Mouse (Mus musculus) cerebellum, postnatal 4 days (tissue): ENCODE data around the gene Cnr2.

Experiments used
- DNase-seq, 2 experiments: peaks; one replicate each; pipeline ENCODE4 v3.0.0; 2022; ENCODE audit warnings: low spot score in 2 of 2, mixed read lengths in 1 of 2

Cnr2 gene

GRCm38 (mm10) chr4:135895071-135895571, at the start of gene Cnr2:
Gene Cnr2 (plus strand): TSS chr4:135895394.
- no peak for DNase-seq

- no peak for DNase-seq
Observed at GRCm38 (mm10) chr4:135847581-135847980, 47.6 kb upstream of the Cnr2 start.

GRCm38 (mm10) chr4:135850411-135851095, 44.6 kb upstream of the Cnr2 start:
- DNase-seq, result peak in 1 of 2 experiments; percentile 61

GRCm38 (mm10) chr4:135851942-135852341, 43.3 kb upstream of the Cnr2 start:
- DNase-seq, result no peak

GRCm38 (mm10) chr4:135853987-135854546, 41.1 kb upstream of the Cnr2 start:
- DNase-seq, result no peak

GRCm38 (mm10) chr4:135854630-135855029, 40.6 kb upstream of the Cnr2 start:
- no peak for DNase-seq

DNA sequence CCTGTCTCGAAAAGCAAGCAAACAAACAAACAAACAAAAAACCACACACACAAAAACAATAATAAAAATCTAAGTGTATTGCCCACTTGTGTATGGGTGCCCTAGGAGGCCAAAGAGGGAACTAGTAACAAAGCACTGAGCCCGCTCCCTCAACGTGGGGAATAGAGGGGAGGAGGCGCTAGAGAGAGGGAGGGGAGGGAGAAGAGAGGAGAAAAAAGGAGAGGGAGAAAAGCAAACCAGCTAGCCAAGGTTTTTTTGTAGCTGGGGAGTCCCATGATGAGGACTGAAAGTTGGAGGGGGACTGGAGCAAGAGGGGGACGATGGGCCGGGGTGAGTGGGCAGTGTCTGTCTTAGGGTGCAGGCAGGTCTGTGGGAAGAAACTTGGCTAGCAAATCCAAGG, 40.1 kb upstream of the Cnr2 start:
- no peak for DNase-seq

- DNase-seq, result peak; percentile 84 to 98
Observed at GRCm38 (mm10) chr4:135855536-135856222, 39.5 kb upstream of the Cnr2 start, which contains the start of gene Srsf10. Gene Srsf10 (plus strand): TSS chr4:135855747.

DNA sequence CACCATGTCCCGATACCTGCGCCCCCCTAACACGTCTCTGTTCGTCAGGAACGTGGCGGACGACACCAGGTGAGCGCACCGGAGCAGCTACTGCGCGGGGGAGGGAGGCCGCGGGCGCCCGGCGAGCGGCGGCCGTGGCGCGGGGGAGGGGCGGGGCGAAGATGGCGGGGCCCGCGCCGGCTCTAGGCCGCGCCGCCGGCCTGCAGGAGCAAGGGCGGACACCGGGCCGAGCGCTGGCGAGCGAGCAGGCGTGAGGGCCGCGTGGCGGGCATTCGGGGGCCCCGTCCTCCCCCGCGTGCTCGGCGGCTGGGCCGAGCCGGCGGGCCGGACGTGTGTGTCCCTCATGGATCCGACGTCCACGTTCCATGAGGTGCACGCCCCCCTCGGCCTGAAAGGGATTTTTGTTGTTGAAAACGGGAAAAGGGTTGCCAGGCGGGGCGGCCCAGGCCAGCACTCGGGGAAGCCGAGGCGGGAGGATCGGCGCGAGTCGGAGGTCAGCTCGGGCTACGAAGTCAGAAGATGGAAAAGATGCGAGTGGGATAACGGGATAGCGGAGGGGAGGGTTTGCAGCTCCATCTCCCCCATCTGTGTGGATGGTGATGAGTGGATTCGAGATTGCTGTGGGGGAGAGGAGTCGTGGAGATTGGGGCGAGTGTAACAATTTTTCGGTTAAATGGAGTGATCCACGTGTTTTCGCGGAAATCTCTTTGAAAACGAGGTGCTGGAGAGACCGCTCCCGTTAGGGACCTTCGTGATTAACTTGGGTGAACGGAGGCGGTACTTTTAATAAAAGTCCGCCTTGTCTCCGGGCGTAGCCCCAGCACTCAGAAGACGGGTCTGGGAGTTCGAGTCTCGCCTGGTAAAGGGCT, 38.7 kb upstream of the Cnr2 start:
- peak in 1 of 2 experiments; percentile 64 for DNase-seq

GRCm38 (mm10) chr4:135857597-135858186, 37.5 kb upstream of the Cnr2 start:
- no peak for DNase-seq

- no peak for DNase-seq
Observed at GRCm38 (mm10) chr4:135868996-135869395, 26.2 kb upstream of the Cnr2 start.

- DNase-seq, result no peak
Observed at GRCm38 (mm10) chr4:135870227-135871023, 24.8 kb upstream of the Cnr2 start.

GRCm38 (mm10) chr4:135872015-135872414, 23.2 kb upstream of the Cnr2 start:
- DNase-seq, result no peak

DNA sequence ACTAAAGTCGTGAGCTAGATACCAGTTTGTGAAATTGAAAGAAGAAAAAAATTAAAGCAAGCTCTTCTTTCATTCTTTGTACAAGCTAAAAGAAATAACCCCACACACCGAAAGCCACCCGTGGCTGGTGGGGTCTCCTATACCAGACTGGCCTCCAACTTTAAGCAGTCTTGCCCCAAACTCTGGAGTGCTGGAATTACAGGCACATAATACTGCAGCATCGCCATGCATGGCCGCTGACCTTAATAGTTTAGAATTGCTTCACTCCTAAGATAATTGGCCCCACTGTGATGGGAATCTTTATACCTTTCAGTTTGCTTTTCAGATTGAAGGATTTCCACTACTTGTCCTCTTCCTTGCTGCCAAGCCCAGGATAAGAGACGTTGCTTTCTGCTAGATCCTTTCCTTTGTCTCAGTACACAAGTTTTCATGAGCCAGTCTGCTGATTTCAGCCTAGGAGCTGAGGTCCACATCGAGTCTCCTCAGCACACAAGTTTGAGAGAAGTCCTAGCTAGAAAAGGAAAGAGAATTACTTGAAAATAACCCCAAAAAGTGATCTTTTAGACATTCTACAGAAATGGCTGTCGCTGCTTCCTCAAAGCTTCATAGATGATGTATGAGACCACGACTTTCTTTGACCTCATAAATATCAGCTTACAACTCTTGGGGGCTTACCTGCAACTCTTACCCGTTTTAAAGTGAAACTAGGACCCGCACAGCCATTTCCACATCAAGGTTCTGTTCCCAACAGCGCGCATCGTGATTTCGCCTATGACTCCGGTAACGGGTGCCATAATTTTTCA, 22.4 kb upstream of the Cnr2 start:
- DNase-seq, result no peak

DNA sequence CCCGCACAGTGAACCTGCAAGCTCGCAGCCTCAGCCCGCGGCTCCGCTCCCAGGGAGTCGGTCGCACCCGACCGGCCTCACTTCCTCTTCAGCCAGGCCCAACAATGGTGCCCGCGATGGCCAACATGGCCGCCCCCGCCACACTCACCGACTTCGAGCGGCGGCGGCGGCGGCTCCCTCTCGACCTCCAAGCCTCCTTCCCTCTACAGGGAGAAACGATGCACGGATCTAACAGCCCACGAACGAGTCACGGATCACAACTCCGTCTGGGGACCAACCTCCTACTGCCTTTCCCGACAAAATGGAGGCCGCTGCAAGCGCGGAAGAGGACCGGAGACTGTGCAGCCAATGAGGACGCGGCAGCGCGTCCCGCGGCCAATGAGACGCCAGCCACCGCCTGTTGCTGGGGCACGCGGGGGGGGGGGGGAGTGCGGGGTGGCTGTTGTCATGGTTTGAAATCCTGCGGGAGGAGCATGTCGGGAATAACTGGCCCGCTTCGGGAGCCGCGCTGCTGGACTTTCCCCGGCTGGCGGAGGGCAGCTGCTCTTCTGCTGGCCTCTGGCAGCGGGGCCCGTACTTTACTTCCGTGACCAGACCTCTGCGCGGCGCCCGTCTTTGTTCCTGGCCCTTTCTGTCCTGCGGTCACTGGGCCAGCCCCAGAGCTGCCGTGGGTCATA, 21.5 kb upstream of the Cnr2 start, which contains the start of gene Pnrc2:
Gene Pnrc2 (minus strand): TSS at position 325 of the 677 bp plus-strand sequence.
- peak; percentile 65 to 88 for DNase-seq

DNA sequence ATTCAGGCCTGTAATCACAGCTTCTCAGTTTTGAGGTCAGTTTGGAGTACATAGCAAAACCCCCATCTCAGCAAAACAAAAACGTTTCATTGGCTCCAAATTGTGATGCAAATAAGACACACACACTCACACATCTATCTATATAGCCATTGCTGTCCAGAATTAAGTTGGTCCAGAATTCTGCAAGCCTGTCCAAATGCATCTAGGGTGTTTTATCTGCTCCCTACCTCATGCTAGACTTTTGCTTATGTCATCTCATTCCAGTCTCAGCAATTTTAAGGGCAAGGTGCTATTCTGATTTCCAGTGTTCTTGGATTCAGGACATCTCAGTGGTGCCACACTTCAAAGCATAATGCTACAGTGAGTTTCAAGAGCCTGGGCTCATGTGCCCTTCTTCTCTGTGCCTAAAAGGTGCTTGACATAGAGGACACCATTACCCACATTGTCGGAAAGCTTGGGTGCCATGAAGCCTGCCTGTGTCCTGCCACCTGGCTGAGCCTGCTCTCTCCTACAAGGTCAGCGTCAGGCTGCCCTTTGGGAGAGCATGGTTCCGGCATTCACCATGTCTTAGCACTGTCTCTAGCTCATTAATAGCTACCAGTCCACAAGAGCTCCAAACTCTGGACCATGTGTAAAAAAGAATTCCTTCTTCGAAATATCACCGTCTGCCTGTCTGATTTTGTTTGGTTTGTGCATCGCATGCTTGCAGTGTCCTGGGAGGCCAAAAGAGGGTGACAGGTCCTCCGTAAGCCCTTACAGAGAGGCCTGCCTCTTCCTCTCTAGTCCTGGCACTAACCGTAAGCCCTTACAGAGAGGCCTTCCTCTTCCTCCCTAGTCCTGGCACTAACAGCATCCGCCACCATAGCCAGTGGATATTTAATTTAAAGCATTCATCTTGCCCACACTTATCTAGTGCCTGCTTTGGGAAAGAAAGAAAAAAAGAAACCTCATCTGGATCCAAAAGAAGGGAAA, 20.3 kb upstream of the Cnr2 start:
- DNase-seq, result peak in 1 of 2 experiments; percentile 1

DNA sequence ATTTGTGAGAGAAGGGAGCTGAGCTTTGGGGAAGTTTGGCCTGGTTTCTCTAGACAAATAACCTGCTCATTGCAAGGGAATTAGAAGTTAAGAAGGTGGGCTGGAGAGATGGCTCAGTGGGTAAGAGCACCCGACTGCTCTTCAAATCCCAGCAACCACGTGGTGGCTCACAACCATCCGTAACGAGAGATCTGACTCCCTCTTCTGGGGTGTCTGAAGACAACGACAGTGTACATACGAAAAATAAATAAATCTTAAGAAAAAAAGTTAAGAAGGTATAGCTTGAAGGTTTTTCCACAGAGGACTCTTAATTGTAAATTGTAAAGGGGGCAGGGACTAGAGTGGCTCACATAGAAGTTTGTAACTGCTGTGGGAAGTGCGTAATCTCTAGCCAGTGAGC, 19.6 kb upstream of the Cnr2 start:
- no peak for DNase-seq
